Mouse (Mus musculus) kidney, adult 2 months (tissue): Measurements from ENCODE around the gene Eef1e1. TPM values are rescaled to one million over a fixed set of nuclear protein-coding genes. Genes with fewer than 3 reads are reported as not detected.

Experiments used
- DNase-seq: peaks from one replicate; pipeline ENCODE4 v3.0.0; 2021
- H3K27ac ChIP-seq: fragments of 200-500 bp; 2 replicates; pipeline ENCODE4 v1.5.1; 2012; ENCODE audit warnings: low read depth, low read length, control low read depth, inconsistent platforms; ENCODE audit not compliant: insufficient read depth
- H3K27me3 ChIP-seq: fragments of 200-500 bp; replicated peaks from 2 replicates; pipeline ENCODE4 v1.6.1; 2012; ENCODE audit warnings: mild to moderate bottlenecking, moderate library complexity, low read length, inconsistent platforms; ENCODE audit not compliant: control insufficient read depth, insufficient read depth
- H3K36me3 ChIP-seq: fragments of 200-500 bp; 2 replicates; pipeline ENCODE4 v1.6.1; 2012; ENCODE audit warnings: mild to moderate bottlenecking, moderate library complexity, low read length, inconsistent platforms; ENCODE audit not compliant: control insufficient read depth, insufficient read depth
- H3K4me1 ChIP-seq: fragments of 200-500 bp; 2 replicates; pipeline ENCODE4 v1.6.1; 2011; ENCODE audit warnings: low read length; ENCODE audit not compliant: control insufficient read depth, insufficient read depth
- H3K4me3 ChIP-seq: fragments of 200-500 bp; 2 replicates; pipeline ENCODE4 v1.5.1; 2011; ENCODE audit warnings: mild to moderate bottlenecking, low read depth, low read length, control low read depth; ENCODE audit not compliant: insufficient read depth
- CTCF ChIP-seq: fragments of 200-500 bp; conservative IDR thresholded peaks from 2 replicates; pipeline ENCODE4 v1.5.1; 2011; ENCODE audit warnings: low read depth, mild to moderate bottlenecking, control low read depth, low read length, moderate library complexity, mixed read lengths; ENCODE audit not compliant: insufficient read depth, insufficient read length
- POLR2A ChIP-seq: fragments of 200-500 bp; IDR thresholded peaks from one replicate; pipeline ENCODE4 v1.6.1; 2011; ENCODE audit warnings: low read depth, low read length, control low read depth
- WGBS: fragments of 180-500 bp; shearing (Covaris S2); methylation state at CpG from one replicate; pipeline ENCODE4 v1.1.7; 2018; 5-methylcytosine and 5-hydroxymethylcytosine counted together
- polyA plus RNA-seq: library from polyadenylated mRNA; depleted of rRNA; stranded (reverse); fragments of >200 nt; gene quantifications from 2 replicates; pipeline ENCODE4 v1.2.3, GENCODE M21; 2012

Gene Eef1e1
- polyA plus RNA-seq, 1 experiment: 7.7 TPM

DNA sequence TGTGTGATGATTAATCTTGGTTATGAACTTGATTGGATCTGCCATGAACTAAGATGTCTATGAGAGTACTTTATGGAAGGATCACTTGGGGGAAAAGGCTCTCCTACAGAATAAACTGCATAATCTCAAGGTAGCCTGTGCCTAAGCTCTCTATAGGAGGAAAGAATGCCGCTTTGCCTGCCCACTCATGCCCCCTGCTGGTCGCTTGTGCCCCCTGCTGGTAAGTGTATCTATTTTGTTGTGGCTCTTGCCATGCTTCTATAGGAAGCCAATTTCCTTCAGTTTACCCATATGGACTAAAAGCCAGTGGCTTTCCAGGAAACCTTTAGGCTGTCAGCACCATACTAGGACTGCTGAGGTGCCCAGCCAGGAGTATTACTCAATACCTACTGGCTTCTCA is 9.7 kb upstream of the Eef1e1 start:
- TF ChIP-seq CTCF: peak; percentile 67
- TF ChIP-seq POLR2A: no peak
- 22% methylated on average over 2 of the region's 2 CpGs for WGBS
- peak; percentile 41 for DNase-seq

GRCm38 (mm10) chr13:38664753-38665152 is 5.9 kb upstream of the Eef1e1 start:
- no peak for DNase-seq
- 61% methylated on average over 1 of the region's 1 CpGs for WGBS
- TF ChIP-seq CTCF (no peak), POLR2A (no peak)
- Histone ChIP-seq H3K27ac (no peak overlapping the region), H3K36me3 (no peaks in the 10 kb centered on the region), H3K4me1 (no peaks in the 10 kb centered on the region), H3K27me3 (no peaks in the 10 kb centered on the region), H3K4me3 (no peak overlapping the region)

More for the DNA sequence above, 9.7 kb upstream of the Eef1e1 start:
- Histone ChIP-seq H3K4me1 (no peaks in the 10 kb centered on the region), H3K36me3 (no peaks in the 10 kb centered on the region), H3K27ac (no peak overlapping the region), H3K27me3 (no peaks in the 10 kb centered on the region), H3K4me3 (no peak overlapping the region)

GRCm38 (mm10) chr13:38659524-38660136 is 772 bp upstream of the Eef1e1 start:
- DNase-seq: no peak
- Histone ChIP-seq H3K27me3 (no peaks in the 10 kb centered on the region), H3K36me3 (no peaks in the 10 kb centered on the region), H3K27ac (no peak overlapping the region), H3K4me3 (no peak overlapping the region), H3K4me1 (peaks cover 4% of the 10 kb centered on the region)
- TF ChIP-seq POLR2A (no peak), CTCF (no peak)
- 89% methylated on average over 12 of the region's 12 CpGs for WGBS

DNA sequence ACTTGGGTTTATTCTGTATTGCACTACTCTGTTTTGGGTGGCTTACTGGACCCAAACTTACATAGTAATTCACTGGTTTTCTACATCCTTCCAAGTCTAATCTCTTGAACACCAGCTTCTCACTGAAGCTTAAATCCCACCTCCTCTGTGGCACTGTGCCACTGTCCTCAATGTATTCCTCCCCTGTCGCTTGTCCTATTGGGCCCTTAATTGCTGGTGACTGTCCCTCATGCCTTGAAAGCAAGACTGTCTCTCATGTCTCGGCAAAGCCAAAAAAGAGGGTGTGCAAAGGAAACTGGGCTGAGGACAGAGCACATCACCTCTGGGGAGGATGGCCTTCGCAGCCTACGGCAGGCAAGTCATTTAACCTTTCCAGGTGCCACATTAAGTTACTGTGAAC is 993 bp downstream of the Eef1e1 start:
- WGBS: 35% methylated on average over 4 of the region's 4 CpGs
- H3K27me3 ChIP-seq: no peaks in the 10 kb centered on the region
- DNase-seq: no peak
- H3K36me3 ChIP-seq: peaks cover 1% of the 10 kb centered on the region; the same call in 1 of the 2 replicates
- H3K27ac ChIP-seq: no peak overlapping the region
- peaks cover 4% of the 10 kb centered on the region for H3K4me1 ChIP-seq
- no peak for TF ChIP-seq POLR2A
- no peak for TF ChIP-seq CTCF
- 0 out of 2 replicates have a peak overlapping the region, but pooled peaks have one; percentile 7 for H3K4me3 ChIP-seq

GRCm38 (mm10) chr13:38650292-38650691 is 8.6 kb downstream of the Eef1e1 start:
- Histone ChIP-seq H3K36me3 (peaks cover 6% of the 10 kb centered on the region), H3K27me3 (no peaks in the 10 kb centered on the region), H3K27ac (no peak overlapping the region), H3K4me3 (no peak overlapping the region), H3K4me1 (no peaks in the 10 kb centered on the region; the same call in 1 of the 2 replicates)
- TF ChIP-seq CTCF (no peak), POLR2A (no peak)
- DNase-seq: no peak
- WGBS: 93% methylated on average over 4 of the region's 4 CpGs

DNA sequence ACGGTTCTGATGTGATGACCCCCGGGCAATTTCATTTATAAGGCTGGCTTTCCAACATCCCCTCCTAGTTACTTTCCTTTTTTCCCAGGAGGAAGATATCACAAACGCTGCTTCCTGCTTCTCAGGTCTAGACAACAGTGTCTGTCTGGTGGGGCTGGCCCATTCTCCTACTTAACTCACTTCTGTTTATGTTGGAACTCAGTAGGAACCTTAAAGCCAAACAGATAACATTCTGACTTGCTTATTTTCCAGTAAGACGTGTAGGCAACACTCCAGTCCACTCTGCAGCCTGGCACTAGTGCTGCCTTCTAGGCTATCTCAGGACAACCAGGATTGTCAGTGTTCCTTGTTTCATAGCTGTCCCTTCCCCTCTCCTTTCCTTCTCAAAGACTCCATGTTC is 9.8 kb downstream of the Eef1e1 start:
- DNase-seq: no peak
- H3K27me3 ChIP-seq: no peaks in the 10 kb centered on the region
- peaks cover 6% of the 10 kb centered on the region for H3K36me3 ChIP-seq
- no peak overlapping the region for H3K27ac ChIP-seq
- WGBS: 84% methylated on average over 4 of the region's 4 CpGs
- H3K4me1 ChIP-seq: no peaks in the 10 kb centered on the region; the same call in 1 of the 2 replicates
- TF ChIP-seq POLR2A (no peak), CTCF (no peak)
- H3K4me3 ChIP-seq: no peak overlapping the region

DNA sequence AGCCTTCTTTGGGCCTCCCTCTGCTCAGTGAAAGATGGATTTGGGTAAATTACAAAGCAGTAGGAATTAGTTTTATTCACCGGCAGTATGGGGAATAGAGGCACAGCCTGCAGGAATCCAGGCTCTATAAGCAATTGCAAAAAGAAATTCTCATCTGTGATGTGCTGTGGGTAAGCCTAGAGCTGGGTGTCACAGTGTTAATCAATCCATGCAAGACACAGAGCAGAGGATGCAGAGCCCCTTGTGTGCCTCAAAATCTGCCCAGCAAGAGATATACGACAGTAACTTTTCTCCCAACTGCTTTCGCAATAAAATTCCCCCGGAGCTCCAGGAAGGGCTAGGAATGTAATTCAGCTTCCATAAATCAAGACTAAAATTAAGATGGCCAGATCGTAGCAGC is 17.4 kb downstream of the Eef1e1 start:
- Histone ChIP-seq H3K27me3 (no peaks in the 10 kb centered on the region), H3K27ac (no peak overlapping the region), H3K4me1 (no peaks in the 10 kb centered on the region), H3K4me3 (no peak overlapping the region), H3K36me3 (peaks cover 2% of the 10 kb centered on the region)
- 45% methylated on average over 5 of the region's 5 CpGs for WGBS
- no peak for DNase-seq
- TF ChIP-seq POLR2A: no peak
- no peak for TF ChIP-seq CTCF

GRCm38 (mm10) chr13:38640961-38641360 is 17.9 kb downstream of the Eef1e1 start:
- no peaks in the 10 kb centered on the region for H3K4me1 ChIP-seq
- TF ChIP-seq POLR2A (no peak), CTCF (no peak)
- H3K4me3 ChIP-seq: no peak overlapping the region
- no peaks in the 10 kb centered on the region for H3K27me3 ChIP-seq
- peaks cover 2% of the 10 kb centered on the region for H3K36me3 ChIP-seq
- WGBS: 61% methylated on average over 5 of the region's 5 CpGs
- no peak overlapping the region for H3K27ac ChIP-seq
- DNase-seq: no peak
